Mouse (Mus musculus) left cerebral cortex, adult 2 months (tissue): ENCODE measurements around the gene Rpl23. TPM values are rescaled to one million over a fixed set of nuclear protein-coding genes. Genes with fewer than 3 reads are reported as not detected.

ENCODE experiments used
- DNase-seq, 2 experiments: peaks; one replicate each; pipeline ENCODE4 v3.0.0; 2021 to 2022; ENCODE audit warnings: low spot score in 2 of 2, mixed read lengths in 1 of 2; ENCODE audit errors: extremely low spot score in 1 of 2
- H3K27ac ChIP-seq: fragments of 200-600 bp; 2 replicates; pipeline ENCODE4 v1.8.1; 2022
- H3K4me3 ChIP-seq: fragments of 200-600 bp; 2 replicates; pipeline ENCODE4 v1.8.1; 2022
- CTCF ChIP-seq: fragments of 200-600 bp; IDR thresholded peaks from 2 replicates; pipeline ENCODE4 v1.8.1; 2022; ENCODE audit warnings: antibody characterized with exemption, mild to moderate bottlenecking, moderate library complexity
- intact Hi-C: fragments of 180-260 bp; cut with DNase I; formaldehyde crosslinking; loops from one replicate; pipeline ENCODE4 v1.15.1; 2025
- total RNA-seq, 2 experiments: library from RNA; stranded (reverse); gene quantifications; 2 replicates each; pipeline ENCODE4 v1.2.3; 2021

Rpl23 gene
- total RNA-seq, 2 experiments from 2014 or later: 326 to 327 TPM

GRCm38 (mm10) chr11:97775808-97776496 lies 6.3 kb downstream of the Rpl23 start, which contains the start of gene 1700001P01Rik:
Gene 1700001P01Rik (minus strand): TSS chr11:97775918.
- TF ChIP-seq CTCF: no peak
- Histone ChIP-seq H3K27ac (no peak within 1 kb of the TSS), H3K4me3 (no peak within 1 kb of the TSS)
- intact Hi-C loops: no loop called here
- no peak for DNase-seq

GRCm38 (mm10) chr11:97775186-97775585 lies 7.1 kb downstream of the Rpl23 start:
- Histone ChIP-seq H3K4me3 (no peak overlapping the region), H3K27ac (no peak overlapping the region)
- intact Hi-C loops: no loop called here
- DNase-seq: no peak
- TF ChIP-seq CTCF: no peak

DNA sequence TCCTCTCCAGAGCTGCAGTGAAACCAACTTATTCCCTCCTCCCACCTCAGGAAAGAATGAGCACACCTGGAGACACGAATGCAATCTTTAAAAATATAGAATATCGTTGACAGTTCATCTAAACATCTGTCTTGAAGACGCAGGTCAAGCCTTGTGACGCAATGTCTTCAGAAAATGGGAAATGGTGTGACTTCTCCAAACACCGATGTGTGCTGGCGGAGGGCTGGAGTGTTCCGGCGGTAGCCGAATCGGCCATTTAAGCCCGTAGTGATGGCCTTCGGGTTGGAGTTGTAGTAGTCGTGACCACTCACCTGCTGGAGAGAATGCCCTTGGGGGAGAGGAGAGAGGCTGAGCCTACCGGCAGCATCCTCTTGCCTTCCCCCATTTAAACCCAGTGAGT lies 10.8 kb downstream of the Rpl23 start:
- H3K4me3 ChIP-seq: no peak overlapping the region
- intact Hi-C loops: no loop called here
- no peak for DNase-seq
- no peak overlapping the region for H3K27ac ChIP-seq
- no peak for TF ChIP-seq CTCF

DNA sequence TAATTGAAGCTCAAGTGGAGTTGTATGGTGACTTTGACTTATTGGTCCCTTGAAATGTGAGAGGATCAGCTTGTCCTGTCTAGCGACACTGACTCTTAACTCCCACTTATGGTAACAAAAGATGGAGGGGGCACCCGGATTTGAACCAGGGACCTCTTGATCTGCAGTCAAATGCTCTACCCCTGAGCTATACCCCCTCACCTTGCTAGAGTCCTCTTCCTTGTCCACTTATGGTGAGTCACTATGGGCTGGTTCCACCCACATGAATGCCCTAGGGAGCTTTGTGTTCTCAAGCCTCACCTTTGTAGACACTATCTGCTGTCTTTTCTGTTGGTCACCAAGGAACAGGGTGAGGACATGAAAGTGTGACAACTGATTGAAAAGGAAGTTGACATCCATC lies 12.5 kb downstream of the Rpl23 start:
- DNase-seq: no peak
- no peak overlapping the region for H3K4me3 ChIP-seq
- no peak overlapping the region for H3K27ac ChIP-seq
- TF ChIP-seq CTCF: no peak
- intact Hi-C loops: no loop called here

- intact Hi-C loops: loop anchor here (1.0 kb wide), 1 partner anchor 16 kb away; the partner anchor contains the start of gene Rpl23
- peak within 1 kb of the TSS; percentile 85 for H3K4me3 ChIP-seq
Measured at GRCm38 (mm10) chr11:97766154-97766881, 15.9 kb downstream of the Rpl23 start, which contains the start of gene Cwc25. Gene Cwc25 (minus strand): TSS chr11:97766556.

GRCm38 (mm10) chr11:97761638-97762037 lies 20.6 kb downstream of the Rpl23 start:
- no peak for DNase-seq
- intact Hi-C loops: no loop called here
- no peak overlapping the region for H3K27ac ChIP-seq
- H3K4me3 ChIP-seq: no peak overlapping the region
- peak; percentile 28 for TF ChIP-seq CTCF

More at GRCm38 (mm10) chr11:97766154-97766881, 15.9 kb downstream of the Rpl23 start, which contains the start of gene Cwc25:
- TF ChIP-seq CTCF: no peak
- peak within 1 kb of the TSS; percentile 90 for H3K27ac ChIP-seq
- peak; percentile 94 to 97 for DNase-seq

DNA sequence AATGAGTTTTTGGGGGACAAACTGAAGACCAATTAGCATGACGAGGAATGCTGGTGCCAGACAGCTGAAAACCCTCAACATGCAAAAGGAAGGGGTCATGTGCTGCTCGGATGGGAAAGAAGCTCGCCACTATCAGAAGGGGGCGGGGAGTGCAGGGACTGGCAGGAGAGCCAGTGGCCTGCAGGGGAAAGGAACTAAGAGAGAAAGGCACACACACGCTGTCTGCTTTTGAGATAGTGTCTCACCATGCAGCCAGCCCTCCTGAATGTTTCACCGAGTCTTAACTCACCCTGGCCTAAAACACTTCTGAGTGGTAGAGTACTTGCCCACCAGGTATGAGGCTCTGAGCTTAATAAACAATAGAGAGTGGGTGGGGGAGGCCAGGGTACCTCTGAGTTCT lies 23.3 kb downstream of the Rpl23 start:
- TF ChIP-seq CTCF: no peak
- H3K27ac ChIP-seq: no peak overlapping the region
- no peak overlapping the region for H3K4me3 ChIP-seq
- DNase-seq: no peak
- intact Hi-C loops: no loop called here

- DNase-seq: no peak
- intact Hi-C loops: no loop called here
- TF ChIP-seq CTCF: no peak
- H3K4me3 ChIP-seq: no peak overlapping the region
- H3K27ac ChIP-seq: no peak overlapping the region
Measured at GRCm38 (mm10) chr11:97758125-97758524, 24.1 kb downstream of the Rpl23 start.

GRCm38 (mm10) chr11:97753277-97753676 lies 29.0 kb downstream of the Rpl23 start:
- Histone ChIP-seq H3K4me3 (no peak overlapping the region), H3K27ac (peak overlapping the region; percentile 83)
- DNase-seq: peak; percentile 31 to 53
- intact Hi-C loops: loop anchor here (1.0 kb wide), 1 partner anchor 38 kb away; no protein-coding TSS in a partner anchor
- TF ChIP-seq CTCF: no peak

DNA sequence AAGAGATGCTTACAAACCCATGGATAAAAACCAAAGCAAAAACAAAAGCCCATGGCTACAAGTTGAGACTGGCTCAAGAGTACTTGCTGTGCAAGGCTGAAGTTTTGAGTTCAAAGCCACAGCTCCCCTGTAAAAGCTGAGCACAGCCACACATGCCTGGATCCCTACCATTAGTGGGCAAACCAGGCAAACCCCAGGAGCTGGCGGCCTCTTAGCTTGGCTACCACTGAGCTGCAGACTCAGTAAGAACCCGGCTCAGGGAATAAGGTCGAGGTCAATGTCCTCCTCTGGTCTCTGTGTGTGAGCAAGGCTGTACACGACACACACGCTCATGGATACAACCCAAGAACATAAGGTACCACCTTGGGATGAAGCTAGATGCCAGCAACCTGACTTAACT lies 33.7 kb downstream of the Rpl23 start:
- Histone ChIP-seq H3K4me3 (no peak overlapping the region), H3K27ac (no peak overlapping the region)
- intact Hi-C loops: no loop called here
- DNase-seq: no peak
- TF ChIP-seq CTCF: no peak

DNA sequence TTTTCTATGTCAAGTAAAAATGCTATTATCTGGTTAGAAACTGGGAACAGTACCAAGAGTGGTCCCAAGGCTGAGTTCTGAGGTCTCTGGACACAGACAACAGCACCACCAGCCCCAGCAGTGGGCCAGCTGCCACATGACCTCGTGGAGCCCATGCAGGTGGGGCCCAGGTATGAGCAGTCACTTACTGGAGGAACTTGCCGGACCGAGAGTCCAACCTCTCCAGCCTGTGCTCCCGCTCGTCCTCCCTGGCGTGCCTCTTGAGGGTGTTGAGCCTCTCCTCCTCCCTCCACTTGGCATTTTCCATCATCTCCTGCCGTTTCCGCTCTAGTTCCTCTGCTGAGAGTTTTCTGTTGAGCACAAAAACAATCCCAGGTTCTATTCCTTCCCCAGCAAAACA lies 34.5 kb downstream of the Rpl23 start:
- no peak for DNase-seq
- TF ChIP-seq CTCF: no peak
- intact Hi-C loops: no loop called here
- Histone ChIP-seq H3K4me3 (no peak overlapping the region), H3K27ac (no peak overlapping the region)

DNA sequence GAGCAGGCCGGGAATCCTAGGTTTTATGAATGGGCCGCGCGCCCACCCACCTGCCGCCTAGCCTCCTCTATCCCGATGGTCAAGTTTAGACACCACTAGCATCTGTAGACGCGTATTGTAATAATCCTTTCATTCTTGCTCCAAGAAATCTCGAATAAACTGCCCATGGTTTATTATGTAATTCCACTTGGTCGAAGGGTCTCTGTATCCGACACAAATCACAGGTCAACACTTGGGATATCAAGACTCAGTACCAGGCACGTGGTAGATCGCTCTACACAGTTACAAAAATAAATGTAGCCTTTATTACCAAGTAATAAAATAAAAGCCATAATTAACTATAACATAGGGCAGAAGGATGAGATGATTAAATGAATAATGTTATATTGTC lies 36.9 kb downstream of the Rpl23 start:
- peak overlapping the region; percentile 99 for H3K27ac ChIP-seq
- no peak for DNase-seq
- no peak for TF ChIP-seq CTCF
- H3K4me3 ChIP-seq: peak overlapping the region; percentile 97
- intact Hi-C loops: loop anchor here (2.0 kb wide), 2 partner anchors 31 to 43 kb away; partner anchors contain the start of gene Psmb3
